Mouse (Mus musculus): ENCODE results near the gene Nfatc3. TPM values are rescaled to one million over a fixed set of nuclear protein-coding genes. Genes with fewer than 3 reads are reported as not detected.
"Not testable (repeated sequence)": the region's sequence is repeated elsewhere in the genome, so short reads cannot be mapped to it uniquely, and the experiment has no call there.

Nfatc3 gene
- 2.6 and 3.0 TPM in 2 replicates for polyA plus RNA-seq (2015; fragmentation: Nextera tagmentation; extraction: Ambion mirVana)

DNA sequence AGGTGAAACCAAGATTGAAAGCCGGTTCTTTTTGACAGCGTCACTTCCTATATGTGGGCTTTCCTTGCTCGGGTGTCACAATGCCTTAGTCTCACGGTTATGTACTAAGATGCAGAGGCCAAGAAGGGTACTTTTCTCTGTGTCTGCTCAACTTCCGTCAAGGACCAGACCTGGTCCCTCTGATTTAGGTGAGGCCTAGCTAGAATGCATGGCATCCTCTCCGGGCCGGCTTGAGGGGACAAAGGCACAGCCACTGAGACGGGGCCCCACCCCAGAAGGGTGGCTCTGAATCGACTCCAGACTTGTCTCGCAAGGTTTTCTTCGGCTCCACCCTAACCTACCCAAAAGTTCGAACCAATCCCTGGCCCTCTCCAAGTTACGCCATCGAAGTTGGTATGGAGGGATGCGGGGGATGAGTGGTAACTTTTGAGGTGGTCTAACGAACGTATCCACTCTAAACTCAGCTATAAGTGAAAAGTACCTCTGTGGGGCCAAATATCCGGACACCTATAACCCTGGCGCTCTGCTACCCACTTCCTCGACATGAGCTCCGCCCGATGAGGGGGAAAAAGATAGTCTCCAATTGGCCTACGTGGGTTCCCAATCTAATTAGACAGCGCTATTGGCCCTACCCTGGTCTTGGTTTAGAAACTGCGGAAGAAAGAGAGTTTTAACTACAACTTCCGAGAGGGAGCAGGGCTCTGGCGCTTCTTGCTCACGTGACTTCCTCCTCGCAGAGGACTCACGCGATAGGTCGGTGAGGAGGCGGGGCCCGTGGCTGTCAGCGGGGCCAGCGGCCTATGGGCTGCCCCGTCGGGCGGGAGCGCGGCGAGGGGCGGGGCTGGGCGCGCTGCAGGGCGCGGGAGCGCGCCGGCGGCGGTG lies at the start of gene Nfatc3:
Gene Nfatc3 (plus strand): TSS at position 110 of the 882 bp plus-strand sequence.
- H3K4me2 ChIP-seq = peak within 1 kb of the TSS; percentile 89
- H3K4me3 ChIP-seq (replicated peaks) = peak within 1 kb of the TSS; percentile 89
- WGBS (ENCODE audit: insufficient replicate concordance) = under 1% methylated on average over 48 of the region's 52 CpGs
- peak within 1 kb of the TSS; percentile 92 for H3K9ac ChIP-seq
- H3K27ac ChIP-seq (replicated peaks) = peak within 1 kb of the TSS; percentile 98
- no peaks in the 10 kb centered on the region for H3K36me3 ChIP-seq (replicated peaks)
- H3K9me3 ChIP-seq (replicated peaks) = no peaks in the 10 kb centered on the region
- ATAC-seq (ENCODE audit: insufficient read depth) = peak; percentile 95
- H3K27me3 ChIP-seq = no peaks in the 10 kb centered on the region
- H3K4me1 ChIP-seq (replicated peaks) = peaks cover 57% of the 10 kb centered on the region

- peak; percentile 90 for ATAC-seq (ENCODE audit: insufficient read depth)
- Histone ChIP-seq H3K36me3 (replicated peaks) (0 out of 2 replicates have a peak, but pooled peaks cover 4% of the 10 kb centered on the region), H3K27me3 (no peaks in the 10 kb centered on the region), H3K27ac (replicated peaks) (peak overlapping the region; percentile 86), H3K4me2 (peak overlapping the region; percentile 98), H3K9ac (peak overlapping the region; percentile 85), H3K4me3 (replicated peaks) (peak overlapping the region; percentile 76), H3K9me3 (replicated peaks) (no peaks in the 10 kb centered on the region), H3K4me1 (replicated peaks) (peaks cover 58% of the 10 kb centered on the region)
- WGBS (ENCODE audit: insufficient replicate concordance) = under 1% methylated on average over 74 of the region's 74 CpGs
These were observed 47.6 kb upstream of the Nfatc3 start for GRCm38 (mm10) chr8:106010748-106011642.

DNA sequence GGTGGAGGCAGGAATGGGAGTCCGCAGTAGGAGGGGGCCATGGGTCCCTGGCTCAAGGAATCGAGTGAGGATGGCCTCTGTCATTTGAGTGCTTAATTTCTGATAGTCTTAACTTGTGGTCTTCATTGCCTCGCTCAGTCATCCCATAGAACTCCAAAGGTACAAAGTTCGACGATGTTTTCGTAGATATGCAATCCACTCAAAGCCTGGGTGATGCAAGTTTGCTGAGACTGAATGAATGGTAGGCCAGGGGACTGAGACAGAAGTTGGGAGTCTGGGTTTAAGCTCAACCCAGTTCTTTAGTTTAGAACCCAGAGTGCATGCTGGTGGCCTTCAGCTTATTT lies 47.0 kb upstream of the Nfatc3 start, which contains the start of gene Ddx28:
Gene Ddx28 (minus strand): TSS at position 240 of the 344 bp plus-strand sequence.
- H3K4me1 ChIP-seq (replicated peaks) = peaks cover 65% of the 10 kb centered on the region
- WGBS (ENCODE audit: insufficient replicate concordance) = 0% methylated on average over 6 of the region's 6 CpGs
- peak within 1 kb of the TSS; percentile 86 for H3K27ac ChIP-seq (replicated peaks)
- 0 out of 2 replicates have a peak, but pooled peaks cover 9% of the 10 kb centered on the region for H3K36me3 ChIP-seq (replicated peaks)
- H3K27me3 ChIP-seq = no peaks in the 10 kb centered on the region
- no peaks in the 10 kb centered on the region for H3K9me3 ChIP-seq (replicated peaks)
- ATAC-seq (ENCODE audit: insufficient read depth) = peak; percentile 47
- H3K4me2 ChIP-seq = peak within 1 kb of the TSS; percentile 98
- peak within 1 kb of the TSS; percentile 76 for H3K4me3 ChIP-seq (replicated peaks)
- H3K9ac ChIP-seq = peak within 1 kb of the TSS; percentile 85

- Histone ChIP-seq H3K27ac (replicated peaks) (peak overlapping the region; percentile 86), H3K4me1 (replicated peaks) (peaks cover 66% of the 10 kb centered on the region), H3K4me3 (replicated peaks) (peak overlapping the region; percentile 76), H3K4me2 (peak overlapping the region; percentile 98), H3K9ac (peak overlapping the region; percentile 85; the same call in 1 of the 2 replicates)
- H3K36me3 ChIP-seq (replicated peaks); ATAC-seq (ENCODE audit: insufficient read depth); H3K27me3 ChIP-seq; H3K9me3 ChIP-seq (replicated peaks): not testable (repeated sequence)
- 37% methylated on average over 8 of the region's 8 CpGs for WGBS (ENCODE audit: insufficient replicate concordance)
These were observed 46.4 kb upstream of the Nfatc3 start for GRCm38 (mm10) chr8:106012203-106012602.

DNA sequence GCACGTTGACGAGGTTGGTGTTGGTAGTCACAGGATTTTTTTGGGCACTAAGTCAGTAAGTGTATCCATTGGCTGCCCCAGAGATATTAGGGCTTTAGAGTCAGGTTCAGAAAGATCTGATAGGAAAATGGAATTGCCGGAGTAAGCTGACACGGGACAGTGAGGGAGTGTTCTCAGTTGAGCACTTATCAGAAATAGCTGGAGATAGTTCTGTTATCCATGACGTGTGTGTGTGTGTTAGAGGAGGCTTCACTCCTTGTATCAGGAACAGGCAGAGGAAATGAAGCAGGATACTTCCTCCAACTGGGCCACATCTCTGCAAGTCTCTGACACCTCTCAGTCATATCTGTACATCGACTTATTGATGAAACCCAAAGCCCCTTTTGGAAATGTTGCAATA lies 42.4 kb upstream of the Nfatc3 start:
- Histone ChIP-seq H3K9ac (no peak overlapping the region), H3K4me2 (no peak overlapping the region), H3K36me3 (replicated peaks) (peaks cover 18% of the 10 kb centered on the region), H3K4me3 (replicated peaks) (no peak overlapping the region), H3K4me1 (replicated peaks) (peaks cover 53% of the 10 kb centered on the region), H3K9me3 (replicated peaks) (no peaks in the 10 kb centered on the region), H3K27ac (replicated peaks) (no peak overlapping the region; the same call in 1 of the 2 replicates), H3K27me3 (no peaks in the 10 kb centered on the region)
- WGBS (ENCODE audit: insufficient replicate concordance) = 53% methylated on average over 6 of the region's 6 CpGs
- no peak for ATAC-seq (ENCODE audit: insufficient read depth)

- H3K9ac ChIP-seq = no peak overlapping the region
- no peak overlapping the region for H3K27ac ChIP-seq (replicated peaks)
- no peaks in the 10 kb centered on the region for H3K27me3 ChIP-seq
- no peak overlapping the region for H3K4me2 ChIP-seq
- H3K4me3 ChIP-seq (replicated peaks) = no peak overlapping the region
- ATAC-seq (ENCODE audit: insufficient read depth) = no peak
- H3K4me1 ChIP-seq (replicated peaks) = peaks cover 45% of the 10 kb centered on the region
- 54% methylated on average over 7 of the region's 7 CpGs for WGBS (ENCODE audit: insufficient replicate concordance)
- H3K9me3 ChIP-seq (replicated peaks) = no peaks in the 10 kb centered on the region
- peaks cover 18% of the 10 kb centered on the region for H3K36me3 ChIP-seq (replicated peaks)
These were observed 41.5 kb upstream of the Nfatc3 start for GRCm38 (mm10) chr8:106017130-106017529.

DNA sequence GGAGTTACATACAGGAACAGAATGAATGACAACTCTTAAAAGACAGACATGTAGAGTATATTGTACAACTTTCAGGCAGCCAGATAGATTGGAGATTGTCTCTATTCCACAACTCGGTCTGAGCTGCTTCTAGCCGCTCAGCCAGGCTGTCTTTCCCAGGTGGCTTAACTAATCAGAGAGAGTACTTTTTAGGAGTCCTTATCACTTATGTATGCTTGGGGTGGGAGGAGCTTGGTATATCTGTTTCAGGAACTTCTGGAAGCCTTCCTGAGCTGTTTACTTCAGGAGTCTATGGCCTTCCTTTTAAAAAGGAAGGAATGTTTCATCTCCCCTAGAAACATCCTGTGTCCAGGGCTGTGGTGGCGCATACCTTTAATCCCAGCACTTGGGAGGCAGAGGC lies 40.6 kb upstream of the Nfatc3 start:
- H3K27ac ChIP-seq (replicated peaks) = peak overlapping the region; percentile 31; the same call in 1 of the 2 replicates
- ATAC-seq (ENCODE audit: insufficient read depth) = 0 out of 2 replicates have a peak, but pooled peaks have one; percentile 19
- WGBS (ENCODE audit: insufficient replicate concordance) = 47% methylated on average over 3 of the region's 3 CpGs

GRCm38 (mm10) chr8:106022483-106022882 lies 36.2 kb upstream of the Nfatc3 start:
- no peaks in the 10 kb centered on the region for H3K27me3 ChIP-seq
- peaks cover 11% of the 10 kb centered on the region for H3K4me1 ChIP-seq (replicated peaks)
- H3K36me3 ChIP-seq (replicated peaks) = peaks cover 20% of the 10 kb centered on the region
- no peak overlapping the region for H3K4me2 ChIP-seq
- no peak overlapping the region for H3K4me3 ChIP-seq (replicated peaks)
- H3K9me3 ChIP-seq (replicated peaks) = no peaks in the 10 kb centered on the region
- ATAC-seq (ENCODE audit: insufficient read depth) = no peak; the same call in 1 of the 2 replicates
- no peak overlapping the region for H3K27ac ChIP-seq (replicated peaks)
- H3K9ac ChIP-seq = no peak overlapping the region

More for the DNA sequence above, 40.6 kb upstream of the Nfatc3 start:
- Histone ChIP-seq H3K9ac (no peak overlapping the region), H3K4me1 (replicated peaks) (peaks cover 38% of the 10 kb centered on the region), H3K9me3 (replicated peaks) (no peaks in the 10 kb centered on the region), H3K4me2 (0 out of 2 replicates have a peak overlapping the region, but pooled peaks have one; percentile 4), H3K36me3 (replicated peaks) (peaks cover 18% of the 10 kb centered on the region), H3K27me3 (no peaks in the 10 kb centered on the region), H3K4me3 (replicated peaks) (no peak overlapping the region)

- H3K9ac ChIP-seq = no peak overlapping the region
- H3K27me3 ChIP-seq = no peaks in the 10 kb centered on the region
- WGBS (ENCODE audit: insufficient replicate concordance) = 72% methylated on average over 10 of the region's 10 CpGs
- peaks cover 7% of the 10 kb centered on the region; the same call in 1 of the 2 replicates for H3K4me1 ChIP-seq (replicated peaks)
- H3K4me2 ChIP-seq = no peak overlapping the region
- H3K4me3 ChIP-seq (replicated peaks) = no peak overlapping the region
- peaks cover 15% of the 10 kb centered on the region; the same call in 1 of the 2 replicates for H3K36me3 ChIP-seq (replicated peaks)
- no peak overlapping the region for H3K27ac ChIP-seq (replicated peaks)
- H3K9me3 ChIP-seq (replicated peaks) = no peaks in the 10 kb centered on the region
- ATAC-seq (ENCODE audit: insufficient read depth) = no peak
These were observed 19.9 kb upstream of the Nfatc3 start for GRCm38 (mm10) chr8:106038721-106039120.

GRCm38 (mm10) chr8:106039605-106040004 lies 19.0 kb upstream of the Nfatc3 start:
- Histone ChIP-seq H3K36me3 (replicated peaks) (peaks cover 18% of the 10 kb centered on the region; the same call in 1 of the 2 replicates), H3K27me3 (no peaks in the 10 kb centered on the region), H3K4me3 (replicated peaks) (no peak overlapping the region), H3K9ac (no peak overlapping the region), H3K9me3 (replicated peaks) (no peaks in the 10 kb centered on the region), H3K27ac (replicated peaks) (no peak overlapping the region), H3K4me1 (replicated peaks) (peaks cover 12% of the 10 kb centered on the region), H3K4me2 (no peak overlapping the region)
- ATAC-seq (ENCODE audit: insufficient read depth) = no peak
- WGBS (ENCODE audit: insufficient replicate concordance) = 53% methylated on average over 4 of the region's 4 CpGs
